Mouse (Mus musculus) embryonic facial prominence, embryonic 12.5 days (tissue): ENCODE measurements around the gene Gatad2a. TPM values are rescaled to one million over a fixed set of nuclear protein-coding genes. Genes with fewer than 3 reads are reported as not detected.
A peak's percentile ranks its signal among the peaks of the same experiment; 100 is the strongest.

Experiments
- ATAC-seq: fragments of 200-750 bp; cut with Nextera tagmentation; 2 replicates; pipeline ENCODE4 v1.8.0; 2017; ENCODE audit not compliant: insufficient number of reproducible peaks, insufficient read depth, low FRiP score, low TSS enrichment
- H3K27ac ChIP-seq: fragments of 300-500 bp; sonication (generic); 2 replicates; pipeline ENCODE4 v1.5.1; 2016; ENCODE audit warnings: mild to moderate bottlenecking
- H3K27me3 ChIP-seq: fragments of 300-500 bp; sonication (generic); 2 replicates; pipeline ENCODE4 v1.6.1; 2016; ENCODE audit warnings: mild to moderate bottlenecking, moderate library complexity
- H3K36me3 ChIP-seq: fragments of 300-500 bp; sonication (generic); 2 replicates; pipeline ENCODE4 v1.6.1; 2016; ENCODE audit warnings: mild to moderate bottlenecking
- H3K4me1 ChIP-seq: fragments of 300-500 bp; sonication (generic); 2 replicates; pipeline ENCODE4 v1.6.1; 2016
- H3K4me2 ChIP-seq: fragments of 300-500 bp; sonication (generic); replicated peaks from 2 replicates; pipeline ENCODE4 v1.6.1; 2016; ENCODE audit warnings: mild to moderate bottlenecking, moderate library complexity
- H3K4me3 ChIP-seq: fragments of 300-500 bp; sonication (generic); 2 replicates; pipeline ENCODE4 v1.5.1; 2016; ENCODE audit warnings: mild to moderate bottlenecking
- H3K9ac ChIP-seq: fragments of 300-500 bp; sonication (generic); 2 replicates; pipeline ENCODE4 v1.6.1; 2016; ENCODE audit warnings: mild to moderate bottlenecking, moderate library complexity
- H3K9me3 ChIP-seq: fragments of 300-500 bp; sonication (generic); 2 replicates; pipeline ENCODE4 v1.6.1; 2016; ENCODE audit warnings: mild to moderate bottlenecking, moderate library complexity
- WGBS: fragments of 180-500 bp; shearing (Covaris S2); methylation state at CpG from one replicate; pipeline ENCODE4 v1.1.7; 2016; 5-methylcytosine and 5-hydroxymethylcytosine counted together
- polyA plus RNA-seq: library from polyadenylated mRNA; unstranded; fragments of >200 nt; fragmentation: Nextera tagmentation; extraction: Ambion mirVana; gene quantifications from 2 replicates; pipeline ENCODE4 v1.2.1, GENCODE M21; 2016

The Gatad2a gene
- polyA plus RNA-seq, 1 experiment from 2014 or later, result 49.8 TPM

GRCm38 (mm10) chr8:69934582-69934981 lies 61.6 kb downstream of the Gatad2a start:
- H3K9ac ChIP-seq, result no peak overlapping the region
- H3K9me3 ChIP-seq, result no peaks in the 10 kb centered on the region
- WGBS, result 79% methylated on average over 5 of the region's 5 CpGs
- no peak for ATAC-seq
- H3K4me2 ChIP-seq, result no peak overlapping the region
- peaks cover 1% of the 10 kb centered on the region for H3K4me1 ChIP-seq
- no peak overlapping the region for H3K4me3 ChIP-seq
- H3K27ac ChIP-seq, result no peak overlapping the region
- peaks cover 28% of the 10 kb centered on the region for H3K36me3 ChIP-seq
- H3K27me3 ChIP-seq, result no peaks in the 10 kb centered on the region

GRCm38 (mm10) chr8:69933811-69934210 lies 62.4 kb downstream of the Gatad2a start:
- Histone ChIP-seq H3K4me3 (no peak overlapping the region), H3K9ac (no peak overlapping the region), H3K4me1 (no peaks in the 10 kb centered on the region), H3K9me3 (no peaks in the 10 kb centered on the region), H3K4me2 (no peak overlapping the region), H3K27ac (no peak overlapping the region), H3K27me3 (no peaks in the 10 kb centered on the region), H3K36me3 (peaks cover 28% of the 10 kb centered on the region)
- no peak for ATAC-seq
- WGBS, result 84% methylated on average over 2 of the region's 2 CpGs

GRCm38 (mm10) chr8:69926901-69927300 lies 69.3 kb downstream of the Gatad2a start:
- no peak overlapping the region for H3K4me3 ChIP-seq
- no peak for ATAC-seq
- H3K4me1 ChIP-seq, result no peaks in the 10 kb centered on the region
- H3K9ac ChIP-seq, result no peak overlapping the region
- no peaks in the 10 kb centered on the region for H3K9me3 ChIP-seq
- H3K27ac ChIP-seq, result no peak overlapping the region
- H3K4me2 ChIP-seq, result no peak overlapping the region
- no peaks in the 10 kb centered on the region for H3K27me3 ChIP-seq
- H3K36me3 ChIP-seq, result 0 out of 2 replicates have a peak, but pooled peaks cover 4% of the 10 kb centered on the region

- no peak for ATAC-seq
Measured at GRCm38 (mm10) chr8:69923986-69924385, 72.2 kb downstream of the Gatad2a start.

GRCm38 (mm10) chr8:69921141-69921540 lies 75.0 kb downstream of the Gatad2a start:
- WGBS, result 96% methylated on average over 2 of the region's 2 CpGs
- H3K4me2 ChIP-seq, result no peak overlapping the region
- H3K27ac ChIP-seq, result peak overlapping the region; percentile 70
- H3K27me3 ChIP-seq, result no peaks in the 10 kb centered on the region
- no peak overlapping the region for H3K4me3 ChIP-seq
- peaks cover 19% of the 10 kb centered on the region for H3K4me1 ChIP-seq
- no peak overlapping the region for H3K9ac ChIP-seq
- H3K9me3 ChIP-seq, result no peaks in the 10 kb centered on the region
- peaks cover 16% of the 10 kb centered on the region for H3K36me3 ChIP-seq
- no peak for ATAC-seq

More at GRCm38 (mm10) chr8:69923986-69924385, 72.2 kb downstream of the Gatad2a start:
- Histone ChIP-seq H3K27me3 (no peaks in the 10 kb centered on the region), H3K9me3 (no peaks in the 10 kb centered on the region), H3K27ac (no peak overlapping the region), H3K4me1 (peaks cover 19% of the 10 kb centered on the region), H3K4me2 (no peak overlapping the region), H3K4me3 (no peak overlapping the region), H3K36me3 (0 out of 2 replicates have a peak, but pooled peaks cover 4% of the 10 kb centered on the region), H3K9ac (no peak overlapping the region)
- WGBS, result 79% methylated on average over 1 of the region's 1 CpGs

GRCm38 (mm10) chr8:69919876-69920662 lies 76.1 kb downstream of the Gatad2a start:
- H3K36me3 ChIP-seq, result peaks cover 27% of the 10 kb centered on the region

GRCm38 (mm10) chr8:69919010-69919409 lies 77.2 kb downstream of the Gatad2a start:
- Histone ChIP-seq H3K4me1 (peaks cover 19% of the 10 kb centered on the region), H3K36me3 (peaks cover 37% of the 10 kb centered on the region), H3K4me3 (no peak overlapping the region), H3K27me3 (no peaks in the 10 kb centered on the region), H3K27ac (no peak overlapping the region), H3K4me2 (no peak overlapping the region), H3K9me3 (no peaks in the 10 kb centered on the region), H3K9ac (no peak overlapping the region)
- no peak for ATAC-seq
- WGBS, result 65% methylated on average over 1 of the region's 1 CpGs

More at GRCm38 (mm10) chr8:69919876-69920662, 76.1 kb downstream of the Gatad2a start:
- WGBS, result 34% methylated on average over 11 of the region's 11 CpGs
- Histone ChIP-seq H3K4me2 (peak overlapping the region; percentile 26), H3K4me1 (peaks cover 19% of the 10 kb centered on the region), H3K9me3 (no peaks in the 10 kb centered on the region), H3K27me3 (no peaks in the 10 kb centered on the region), H3K4me3 (no peak overlapping the region), H3K9ac (peak overlapping the region; percentile 20; the same call in 1 of the 2 replicates), H3K27ac (peak overlapping the region; percentile 70)
- no peak for ATAC-seq

GRCm38 (mm10) chr8:69918506-69918905 lies 77.7 kb downstream of the Gatad2a start:
- Histone ChIP-seq H3K9me3 (no peaks in the 10 kb centered on the region), H3K36me3 (peaks cover 42% of the 10 kb centered on the region), H3K4me2 (no peak overlapping the region), H3K27me3 (no peaks in the 10 kb centered on the region), H3K27ac (no peak overlapping the region), H3K4me3 (no peak overlapping the region), H3K4me1 (peaks cover 19% of the 10 kb centered on the region), H3K9ac (no peak overlapping the region)
- no peak for ATAC-seq

- ATAC-seq, result no peak
- Histone ChIP-seq H3K9me3 (no peaks in the 10 kb centered on the region), H3K27ac (no peak overlapping the region), H3K9ac (no peak overlapping the region), H3K36me3 (peaks cover 70% of the 10 kb centered on the region), H3K4me3 (no peak overlapping the region), H3K4me2 (no peak overlapping the region), H3K4me1 (peaks cover 10% of the 10 kb centered on the region), H3K27me3 (no peaks in the 10 kb centered on the region)
- WGBS, result 60% methylated on average over 5 of the region's 5 CpGs
Measured at GRCm38 (mm10) chr8:69915748-69916147, 80.4 kb downstream of the Gatad2a start.

GRCm38 (mm10) chr8:69914526-69914925 lies 81.7 kb downstream of the Gatad2a start:
- Histone ChIP-seq H3K4me2 (no peak overlapping the region), H3K9ac (no peak overlapping the region), H3K4me1 (no peaks in the 10 kb centered on the region), H3K4me3 (no peak overlapping the region), H3K36me3 (peaks cover 82% of the 10 kb centered on the region), H3K9me3 (no peaks in the 10 kb centered on the region), H3K27me3 (no peaks in the 10 kb centered on the region), H3K27ac (no peak overlapping the region)
- no peak for ATAC-seq
- WGBS, result 87% methylated on average over 4 of the region's 4 CpGs

GRCm38 (mm10) chr8:69912478-69913074 lies 83.6 kb downstream of the Gatad2a start:
- peaks cover 91% of the 10 kb centered on the region for H3K36me3 ChIP-seq
- no peak for ATAC-seq
- 89% methylated on average over 12 of the region's 12 CpGs for WGBS

GRCm38 (mm10) chr8:69911917-69912316 lies 84.3 kb downstream of the Gatad2a start:
- Histone ChIP-seq H3K4me3 (no peak overlapping the region), H3K4me1 (no peaks in the 10 kb centered on the region), H3K27ac (no peak overlapping the region), H3K36me3 (peaks cover 91% of the 10 kb centered on the region), H3K27me3 (no peaks in the 10 kb centered on the region), H3K9ac (no peak overlapping the region), H3K4me2 (no peak overlapping the region), H3K9me3 (no peaks in the 10 kb centered on the region)
- WGBS, result 91% methylated on average over 13 of the region's 13 CpGs
- ATAC-seq, result no peak

More at GRCm38 (mm10) chr8:69912478-69913074, 83.6 kb downstream of the Gatad2a start:
- H3K4me3 ChIP-seq, result no peak overlapping the region
- H3K9me3 ChIP-seq, result no peaks in the 10 kb centered on the region
- H3K4me1 ChIP-seq, result no peaks in the 10 kb centered on the region
- no peaks in the 10 kb centered on the region for H3K27me3 ChIP-seq
- H3K9ac ChIP-seq, result no peak overlapping the region
- H3K4me2 ChIP-seq, result no peak overlapping the region
- H3K27ac ChIP-seq, result no peak overlapping the region
